Mouse (Mus musculus): Measurements from ENCODE around the gene Map1s.

- no peak for TF ChIP-seq CTCF (IDR thresholded peaks at IDR 0.05; ENCODE audit: low read depth, low read length)
- no peak for TF ChIP-seq POLR2A (IDR thresholded peaks at IDR 0.05; ENCODE audit: borderline replicate concordance, low read depth, low read length)
Observed at GRCm38 (mm10) chr8:70904532-70904931, 1.2 kb upstream of the Map1s start.
